Mouse (Mus musculus): ENCODE measurements around the gene Olfr1106. TPM values are rescaled to one million over a fixed set of nuclear protein-coding genes. Genes with fewer than 3 reads are reported as not detected.

Gene Olfr1106
- total RNA-seq (2022): not detected

- DNase-seq: no peak
Measured at GRCm38 (mm10) chr2:87052173-87052572, at the start of gene Olfr1106. Olfr1106 (minus strand) TSS chr2:87052273.

- DNase-seq: no peak
Measured at GRCm38 (mm10) chr2:87095908-87096307, 43.8 kb upstream of the Olfr1106 start, which contains the start of gene Olfr1109. Olfr1109 (minus strand) TSS chr2:87096008.

- DNase-seq: no peak
Measured at GRCm38 (mm10) chr2:87075717-87076116, 23.6 kb upstream of the Olfr1106 start, which contains the start of gene Olfr1107. Olfr1107 (minus strand) TSS chr2:87075817.

DNA sequence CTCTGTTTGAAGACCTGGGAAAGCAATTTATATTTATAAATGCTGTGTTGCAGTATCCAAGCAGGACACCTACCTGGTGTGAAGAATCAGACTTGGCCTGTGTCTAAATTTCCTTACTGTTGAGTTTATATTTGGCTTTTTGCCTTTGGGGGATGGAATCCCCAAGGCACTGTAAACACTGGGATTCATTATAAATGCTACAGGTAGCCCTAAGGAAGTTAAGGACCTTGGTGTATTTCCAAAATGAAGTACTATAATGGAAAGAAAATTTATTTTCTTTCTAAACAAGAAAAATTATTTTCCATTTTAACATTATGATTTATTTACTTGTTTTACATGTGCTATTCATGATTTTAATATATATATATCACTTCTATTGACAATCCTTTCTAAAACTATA is 15.6 kb downstream of the Olfr1106 start, which contains the start of gene Olfr1105:
Olfr1105 (minus strand) TSS at position 101 of the 400 bp plus-strand sequence.
- no peak for DNase-seq

GRCm38 (mm10) chr2:87026980-87027379 is 25.1 kb downstream of the Olfr1106 start, which contains the start of gene Olfr1104:
Olfr1104 (minus strand) TSS chr2:87027080.
- DNase-seq: no peak

GRCm38 (mm10) chr2:86998098-86998497 is 54.0 kb downstream of the Olfr1106 start, which contains the start of gene Olfr1102:
Olfr1102 (plus strand) TSS chr2:86998398.
- no peak for DNase-seq

Other genes starting within 250 kb of the Olfr1106 start
- not detected for gene Olfr141, start 242.3 kb downstream of the Olfr1106 start, total RNA-seq (2022)
- gene Olfr1094, start 227.6 kb downstream of the Olfr1106 start, total RNA-seq (2022): not detected
- gene Olfr1095, start 200.6 kb downstream of the Olfr1106 start, total RNA-seq (2022): not detected
- gene Gm13723, start 177.5 kb downstream of the Olfr1106 start, total RNA-seq (2022): not detected
- gene Olfr1097, start 160.1 kb downstream of the Olfr1106 start, total RNA-seq (2022): not detected
- not detected for gene Olfr1098, start 127.7 kb downstream of the Olfr1106 start, total RNA-seq (2022)
- gene Olfr1099, start 91.6 kb downstream of the Olfr1106 start, total RNA-seq (2022): not detected
- not detected for gene Olfr1100, start 72.3 kb downstream of the Olfr1106 start, total RNA-seq (2022)
- not detected for gene Olfr1101, start 61.1 kb downstream of the Olfr1106 start, total RNA-seq (2022)
- not detected for gene Olfr1102, start 53.9 kb downstream of the Olfr1106 start, total RNA-seq (2022)
- gene Olfr1104, start 25.2 kb downstream of the Olfr1106 start, total RNA-seq (2022): not detected
- gene Olfr1105, start 15.7 kb downstream of the Olfr1106 start, total RNA-seq (2022): not detected
- not detected for gene Olfr1107, start 23.5 kb upstream of the Olfr1106 start, total RNA-seq (2022)
- gene Olfr1109, start 43.7 kb upstream of the Olfr1106 start, total RNA-seq (2022): not detected
- gene Olfr259, start 62.3 kb upstream of the Olfr1106 start, total RNA-seq (2022): not detected
- not detected for gene Olfr1110, start 88.0 kb upstream of the Olfr1106 start, total RNA-seq (2022)
- gene Olfr1111, start 100.4 kb upstream of the Olfr1106 start, total RNA-seq (2022): not detected
- not detected for gene Olfr1112, start 135.5 kb upstream of the Olfr1106 start, total RNA-seq (2022)
- not detected for gene Olfr1113, start 156.7 kb upstream of the Olfr1106 start, total RNA-seq (2022)
- not detected for gene Olfr1115, start 195.7 kb upstream of the Olfr1106 start, total RNA-seq (2022)
- not detected for gene Olfr1116, start 215.3 kb upstream of the Olfr1106 start, total RNA-seq (2022)

All from adrenal gland, adult 8-10 months (tissue).